Mouse (Mus musculus) limb, embryonic 15.5 days (tissue): ENCODE results near the gene Hoxa2. TPM values are rescaled to one million over a fixed set of nuclear protein-coding genes. Genes with fewer than 3 reads are reported as not detected.

Source experiments
- ATAC-seq: fragments of 200-750 bp; cut with Nextera tagmentation; 2 replicates; pipeline ENCODE4 v1.8.0; 2017; ENCODE audit warnings: low read depth, moderate TSS enrichment; ENCODE audit not compliant: insufficient number of reproducible peaks, low FRiP score, low TSS enrichment
- H3K27ac ChIP-seq: fragments of 300-500 bp; sonication (generic); 2 replicates; pipeline ENCODE4 v1.5.1; 2015; ENCODE audit warnings: moderate library complexity, mild to moderate bottlenecking, inconsistent platforms
- H3K27me3 ChIP-seq: fragments of 300-500 bp; sonication (generic); 2 replicates; pipeline ENCODE4 v1.6.1; 2015; ENCODE audit warnings: inconsistent platforms
- H3K36me3 ChIP-seq: fragments of 300-500 bp; sonication (generic); 2 replicates; pipeline ENCODE4 v1.6.1; 2015; ENCODE audit warnings: inconsistent platforms
- H3K4me1 ChIP-seq: fragments of 300-500 bp; sonication (generic); 2 replicates; pipeline ENCODE4 v1.6.1; 2015; ENCODE audit warnings: inconsistent platforms
- H3K4me2 ChIP-seq: fragments of 300-500 bp; sonication (generic); 2 replicates; pipeline ENCODE4 v1.6.1; 2015; ENCODE audit warnings: mild to moderate bottlenecking, inconsistent platforms
- H3K4me3 ChIP-seq: fragments of 300-500 bp; sonication (generic); 2 replicates; pipeline ENCODE4 v1.5.1; 2015; ENCODE audit warnings: mild to moderate bottlenecking, inconsistent platforms
- H3K9ac ChIP-seq: fragments of 300-500 bp; sonication (generic); 2 replicates; pipeline ENCODE4 v1.6.1; 2015; ENCODE audit warnings: inconsistent platforms
- H3K9me3 ChIP-seq: fragments of 300-500 bp; sonication (generic); 2 replicates; pipeline ENCODE4 v1.6.1; 2016; ENCODE audit warnings: inconsistent platforms
- WGBS: fragments of 180-500 bp; shearing (Covaris S2); methylation state at CpG from one replicate; pipeline ENCODE4 v1.1.7; 2015; 5-methylcytosine and 5-hydroxymethylcytosine counted together
- polyA plus RNA-seq: library from polyadenylated mRNA; unstranded; fragments of >200 nt; fragmentation: Nextera tagmentation; extraction: Ambion mirVana; gene quantifications from 2 replicates; pipeline ENCODE4 v1.2.1, GENCODE M21; 2015

Gene Hoxa2
- polyA plus RNA-seq, 1 experiment from 2014 or later: 0.59 TPM

GRCm38 (mm10) chr6:52176391-52176790, 11.8 kb upstream of the Hoxa2 start:
- peak overlapping the region; percentile 53 for H3K4me2 ChIP-seq
- no peak overlapping the region for H3K9ac ChIP-seq
- peak overlapping the region; percentile 39 for H3K4me3 ChIP-seq
- no peak overlapping the region for H3K27ac ChIP-seq
- ATAC-seq: no peak
- H3K27me3 ChIP-seq: peaks cover 78% of the 10 kb centered on the region
- H3K36me3 ChIP-seq: no peaks in the 10 kb centered on the region
- H3K9me3 ChIP-seq: no peaks in the 10 kb centered on the region
- WGBS: 18% methylated on average over 6 of the region's 6 CpGs
- H3K4me1 ChIP-seq: peaks cover 50% of the 10 kb centered on the region

- Histone ChIP-seq H3K4me3 (peak overlapping the region; percentile 39), H3K36me3 (no peaks in the 10 kb centered on the region), H3K4me1 (peaks cover 50% of the 10 kb centered on the region), H3K27me3 (peaks cover 78% of the 10 kb centered on the region), H3K27ac (0 out of 2 replicates have a peak overlapping the region, but pooled peaks have one; percentile 38), H3K9ac (peak overlapping the region; percentile 27; the same call in 1 of the 2 replicates), H3K4me2 (peak overlapping the region; percentile 53), H3K9me3 (no peaks in the 10 kb centered on the region)
- WGBS: 1% methylated on average over 18 of the region's 35 CpGs
- ATAC-seq: no peak
Observed at GRCm38 (mm10) chr6:52175864-52176263, 11.2 kb upstream of the Hoxa2 start.

GRCm38 (mm10) chr6:52174968-52175751, 10.5 kb upstream of the Hoxa2 start:
- WGBS: 15% methylated on average over 40 of the region's 41 CpGs
- H3K27me3 ChIP-seq: peaks cover 78% of the 10 kb centered on the region
- peak overlapping the region; percentile 27; the same call in 1 of the 2 replicates for H3K9ac ChIP-seq
- ATAC-seq: no peak
- H3K4me1 ChIP-seq: peaks cover 54% of the 10 kb centered on the region
- H3K36me3 ChIP-seq: 0 out of 2 replicates have a peak, but pooled peaks cover under 1% of the 10 kb centered on the region
- no peaks in the 10 kb centered on the region for H3K9me3 ChIP-seq
- peak overlapping the region; percentile 39 for H3K4me3 ChIP-seq
- peak overlapping the region; percentile 53 for H3K4me2 ChIP-seq
- H3K27ac ChIP-seq: peak overlapping the region; percentile 38; the same call in 1 of the 2 replicates

GRCm38 (mm10) chr6:52173648-52174047, 9.0 kb upstream of the Hoxa2 start:
- no peaks in the 10 kb centered on the region for H3K9me3 ChIP-seq
- no peak overlapping the region for H3K4me3 ChIP-seq
- H3K9ac ChIP-seq: no peak overlapping the region
- peaks cover 52% of the 10 kb centered on the region for H3K4me1 ChIP-seq
- H3K36me3 ChIP-seq: peaks cover 5% of the 10 kb centered on the region; the same call in 1 of the 2 replicates
- H3K4me2 ChIP-seq: no peak overlapping the region
- no peak overlapping the region for H3K27ac ChIP-seq
- 28% methylated on average over 4 of the region's 4 CpGs for WGBS
- no peak for ATAC-seq
- H3K27me3 ChIP-seq: peaks cover 73% of the 10 kb centered on the region

- H3K4me3 ChIP-seq: peak overlapping the region; percentile 38
- peaks cover 51% of the 10 kb centered on the region for H3K4me1 ChIP-seq
- 4% methylated on average over 35 of the region's 35 CpGs for WGBS
- H3K9ac ChIP-seq: no peak overlapping the region
- peak; percentile 71 for ATAC-seq
- H3K27ac ChIP-seq: peak overlapping the region; percentile 59; the same call in 1 of the 2 replicates
- H3K36me3 ChIP-seq: peaks cover 5% of the 10 kb centered on the region; the same call in 1 of the 2 replicates
- H3K9me3 ChIP-seq: no peaks in the 10 kb centered on the region
- H3K4me2 ChIP-seq: peak overlapping the region; percentile 64
- H3K27me3 ChIP-seq: peaks cover 77% of the 10 kb centered on the region
Observed at GRCm38 (mm10) chr6:52172501-52172900, 7.9 kb upstream of the Hoxa2 start.

GRCm38 (mm10) chr6:52171938-52172337, 7.3 kb upstream of the Hoxa2 start:
- no peaks in the 10 kb centered on the region for H3K9me3 ChIP-seq
- no peak; the same call in 1 of the 2 replicates for ATAC-seq
- H3K27me3 ChIP-seq: peaks cover 75% of the 10 kb centered on the region
- 35% methylated on average over 7 of the region's 7 CpGs for WGBS
- H3K36me3 ChIP-seq: peaks cover 5% of the 10 kb centered on the region; the same call in 1 of the 2 replicates
- H3K4me3 ChIP-seq: peak overlapping the region; percentile 38; the same call in 1 of the 2 replicates
- peaks cover 46% of the 10 kb centered on the region for H3K4me1 ChIP-seq
- H3K27ac ChIP-seq: peak overlapping the region; percentile 47; the same call in 1 of the 2 replicates
- H3K4me2 ChIP-seq: peak overlapping the region; percentile 64
- H3K9ac ChIP-seq: no peak overlapping the region

- no peak overlapping the region for H3K9ac ChIP-seq
- ATAC-seq: no peak
- H3K4me1 ChIP-seq: peaks cover 39% of the 10 kb centered on the region
- H3K9me3 ChIP-seq: no peaks in the 10 kb centered on the region
- H3K27ac ChIP-seq: 0 out of 2 replicates have a peak overlapping the region, but pooled peaks have one; percentile 2
- no peak overlapping the region for H3K4me3 ChIP-seq
- H3K27me3 ChIP-seq: peaks cover 75% of the 10 kb centered on the region
- peaks cover 5% of the 10 kb centered on the region; the same call in 1 of the 2 replicates for H3K36me3 ChIP-seq
- WGBS: 32% methylated on average over 4 of the region's 4 CpGs
- no peak overlapping the region for H3K4me2 ChIP-seq
Observed at GRCm38 (mm10) chr6:52171331-52171730, 6.7 kb upstream of the Hoxa2 start.

GRCm38 (mm10) chr6:52170898-52171223, 6.2 kb upstream of the Hoxa2 start:
- peak overlapping the region; percentile 47; the same call in 1 of the 2 replicates for H3K27ac ChIP-seq
- peaks cover 78% of the 10 kb centered on the region for H3K27me3 ChIP-seq
- H3K36me3 ChIP-seq: peaks cover 5% of the 10 kb centered on the region; the same call in 1 of the 2 replicates
- no peak overlapping the region for H3K4me3 ChIP-seq
- H3K9ac ChIP-seq: no peak overlapping the region
- peaks cover 36% of the 10 kb centered on the region for H3K4me1 ChIP-seq
- no peak for ATAC-seq
- no peaks in the 10 kb centered on the region for H3K9me3 ChIP-seq
- WGBS: 57% methylated on average over 5 of the region's 5 CpGs
- H3K4me2 ChIP-seq: no peak overlapping the region

GRCm38 (mm10) chr6:52170166-52170897, 5.7 kb upstream of the Hoxa2 start:
- 61% methylated on average over 40 of the region's 40 CpGs for WGBS
- Histone ChIP-seq H3K27me3 (peaks cover 80% of the 10 kb centered on the region), H3K9me3 (no peaks in the 10 kb centered on the region), H3K36me3 (peaks cover 5% of the 10 kb centered on the region; the same call in 1 of the 2 replicates), H3K4me1 (peaks cover 36% of the 10 kb centered on the region), H3K9ac (no peak overlapping the region), H3K27ac (peak overlapping the region; percentile 47; the same call in 1 of the 2 replicates), H3K4me2 (no peak overlapping the region), H3K4me3 (no peak overlapping the region)
- no peak for ATAC-seq

- Histone ChIP-seq H3K36me3 (peaks cover 5% of the 10 kb centered on the region; the same call in 1 of the 2 replicates), H3K4me3 (no peak overlapping the region), H3K4me1 (peaks cover 36% of the 10 kb centered on the region), H3K27ac (no peak overlapping the region), H3K27me3 (peaks cover 76% of the 10 kb centered on the region), H3K4me2 (no peak overlapping the region), H3K9ac (no peak overlapping the region), H3K9me3 (no peaks in the 10 kb centered on the region)
- WGBS: 66% methylated on average over 16 of the region's 16 CpGs
- ATAC-seq: no peak
Observed at GRCm38 (mm10) chr6:52169499-52170165, 5.0 kb upstream of the Hoxa2 start.
